Mouse (Mus musculus): ENCODE measurements at regions not wholly inside any gene's neighbourhood (a gene's known extent, or its start where the extent isn't known, plus 50 kb on each side); places are given as distances from the start of the nearest gene placed in this dataset.

GRCm38 (mm10) chr16:51967051-51967845 is 63.8 kb upstream of the Cblb start:
- intact Hi-C loops (cut with DNase I), result no loop called here
- no peak for DNase-seq (ENCODE audit: low spot score)

Data from heart, postnatal 25 days (tissue).